Mouse (Mus musculus): Measurements from ENCODE around the gene St8sia6.

The St8sia6 gene

GRCm38 (mm10) chr2:13603093-13603492 lies 190.8 kb downstream of the St8sia6 start:
- DNase-seq, result no peak
